Mouse (Mus musculus) stomach, postnatal 0 days (tissue): Measurements from ENCODE around the gene F11.

Source experiments
- CTCF ChIP-seq: IDR thresholded peaks from 2 replicates; pipeline ENCODE4 v1.5.1; 2016; ENCODE audit warnings: antibody characterized with exemption, low read depth, mild to moderate bottlenecking, moderate library complexity
- EP300 ChIP-seq: optimal IDR thresholded peaks from 2 replicates; pipeline ENCODE3; 2016; ENCODE audit warnings: antibody characterized with exemption

- no peak for TF ChIP-seq CTCF
- TF ChIP-seq EP300: no peak
Measured at GRCm38 (mm10) chr8:45269056-45269455, 7.2 kb upstream of the F11 start.
